Mouse (Mus musculus) c-Kit-positive CD71-positive TER-119-negative erythroid progenitor cells, embryonic 14.5 days (primary cell): ENCODE data around the gene Slc8a1.

Source experiments
- DNase-seq: peaks from one replicate; pipeline ENCODE4 v3.0.0-alpha.2; 2013; ENCODE audit warnings: low read depth

The Slc8a1 gene

DNA sequence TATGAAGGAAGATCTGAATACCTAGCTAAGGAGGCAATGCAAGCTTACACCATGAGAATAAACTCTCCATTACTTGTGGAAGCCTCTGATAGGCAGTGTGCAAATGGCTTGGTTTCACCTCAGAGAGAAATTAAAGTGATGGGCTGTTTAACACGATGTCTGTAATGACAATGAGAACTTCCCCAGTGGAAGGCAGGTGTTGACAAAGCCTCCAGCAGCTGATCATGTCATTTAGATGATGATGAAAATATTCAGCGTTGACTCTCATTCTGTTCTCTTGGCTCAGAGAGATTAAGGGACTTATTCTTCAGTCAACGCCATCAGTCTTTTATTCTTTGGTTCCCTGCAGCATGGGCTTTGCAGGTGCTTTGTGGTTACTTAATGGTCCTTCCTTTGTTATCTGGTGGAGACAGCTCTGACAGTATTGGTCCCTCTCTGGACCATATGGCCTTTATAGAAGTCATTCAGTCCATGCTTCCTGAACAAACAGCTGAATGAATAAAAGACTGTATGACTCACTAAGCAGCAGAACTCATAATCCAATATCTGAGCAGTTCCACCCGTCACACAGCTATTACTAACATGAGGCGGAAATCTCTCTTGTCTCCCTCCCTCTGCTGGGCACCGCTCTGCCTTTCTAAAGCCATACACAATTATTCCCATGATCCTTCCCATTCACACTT is 184.0 kb downstream of the Slc8a1 start:
- DNase-seq: no peak

DNA sequence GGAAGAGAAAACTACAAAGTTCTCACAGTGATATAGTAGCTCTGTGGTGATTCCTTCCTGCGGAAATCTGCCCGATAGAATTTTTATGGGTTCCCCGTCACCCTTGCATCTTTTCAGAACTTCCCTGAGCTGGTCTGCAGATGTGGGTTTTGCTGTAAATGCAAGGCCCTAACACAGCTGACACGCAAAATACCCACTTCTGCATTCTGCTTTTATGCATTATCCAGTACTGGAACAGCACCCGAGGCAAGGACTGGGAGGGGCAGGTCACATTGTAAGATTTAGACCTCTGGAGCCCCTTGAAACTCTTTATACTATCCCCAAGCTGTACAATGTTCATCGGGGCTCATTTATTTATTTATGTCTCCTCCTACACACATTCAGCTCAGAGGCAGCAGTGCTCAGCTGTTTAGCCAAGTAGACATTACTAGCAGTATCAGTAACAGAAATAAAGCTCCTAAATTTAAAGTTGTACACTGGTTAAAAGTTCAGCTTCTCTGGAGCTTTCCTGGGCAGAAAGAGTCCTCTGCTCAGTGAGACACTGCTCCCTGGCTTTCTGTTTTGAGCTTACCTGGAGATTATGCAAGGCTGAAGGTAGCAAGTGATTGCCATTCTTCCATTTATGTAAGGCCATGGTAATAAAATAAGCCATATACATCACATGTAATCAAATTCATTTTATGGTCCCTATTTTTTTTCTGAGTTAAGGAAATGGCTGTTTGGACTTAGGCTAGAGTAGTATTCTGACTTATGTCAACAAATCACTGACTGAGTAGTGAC is 186.1 kb downstream of the Slc8a1 start:
- DNase-seq: no peak

DNA sequence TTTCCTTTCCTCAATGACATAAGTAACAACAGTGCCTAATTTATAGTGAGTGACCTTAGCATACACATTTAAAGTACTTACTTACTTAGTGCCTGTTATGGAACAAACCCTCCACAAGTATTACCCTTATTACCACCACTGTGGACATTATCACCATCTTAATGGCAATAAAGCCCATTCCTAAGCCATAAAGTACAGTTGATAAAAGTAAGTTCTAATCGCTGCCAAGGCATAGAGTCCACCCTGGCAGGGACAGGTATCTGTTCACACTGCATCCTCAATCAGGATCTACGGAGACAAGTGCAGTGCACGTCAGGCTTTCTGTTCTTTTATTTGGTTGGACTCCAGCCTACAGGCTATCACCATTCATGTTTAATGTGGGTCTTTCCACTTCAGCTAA is 187.3 kb downstream of the Slc8a1 start:
- no peak for DNase-seq

DNA sequence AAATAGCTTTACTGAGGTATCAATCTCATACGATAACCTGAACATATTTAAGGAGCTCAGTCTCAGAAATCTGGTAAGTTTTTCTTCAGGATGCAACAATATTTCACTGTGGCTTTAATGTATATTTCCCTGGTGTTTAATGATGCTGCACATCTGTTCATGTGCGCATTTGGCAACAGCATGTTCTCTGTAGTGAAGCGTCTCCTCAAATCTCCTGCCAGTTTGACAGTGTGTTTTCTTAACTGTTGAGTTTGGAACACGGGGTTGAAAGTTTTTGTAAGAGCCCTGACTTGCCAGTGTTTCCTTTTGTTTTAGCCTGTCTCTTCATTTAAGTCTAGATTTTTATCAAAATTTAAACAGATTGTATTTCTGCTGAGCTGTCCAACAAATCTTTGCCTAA is 190.2 kb downstream of the Slc8a1 start:
- no peak for DNase-seq

DNA sequence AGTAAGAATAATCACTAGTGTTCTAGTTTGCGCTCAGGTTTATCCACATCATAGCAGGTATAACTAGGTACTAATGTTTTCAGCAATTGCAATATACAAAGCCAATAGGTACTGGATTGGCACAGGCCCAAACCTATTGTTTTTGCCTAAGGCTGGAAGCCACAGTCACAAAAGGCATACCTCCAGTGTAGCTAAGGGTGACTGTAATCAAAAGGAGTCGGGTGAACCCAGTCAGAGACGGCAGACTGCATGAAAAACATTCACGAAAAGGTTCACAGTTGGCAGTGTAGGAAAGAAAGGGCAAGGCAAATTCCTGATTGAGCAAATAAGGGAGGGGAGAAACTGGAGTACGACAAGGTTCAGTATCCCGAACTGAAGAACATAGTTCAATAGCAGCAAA is 191.7 kb downstream of the Slc8a1 start:
- DNase-seq: no peak

DNA sequence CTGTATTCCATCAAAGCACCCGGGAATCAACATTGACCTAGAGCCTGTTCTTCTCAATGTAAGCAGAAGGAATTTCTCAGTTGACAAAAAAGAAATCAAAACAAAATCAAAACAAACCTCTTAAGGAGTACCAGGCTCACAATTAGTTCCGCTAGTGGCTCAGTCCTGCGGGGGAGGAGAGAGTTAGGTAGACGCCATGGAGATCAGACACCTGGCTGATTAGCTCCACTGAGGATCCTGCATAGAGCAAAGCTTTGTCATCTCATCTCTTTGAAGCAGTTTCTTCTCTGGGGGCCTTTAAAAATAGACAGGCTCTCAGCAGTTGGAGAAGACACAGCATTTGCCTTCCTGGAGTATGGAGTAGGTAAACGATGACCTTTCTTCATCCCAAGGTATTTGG is 192.2 kb downstream of the Slc8a1 start:
- no peak for DNase-seq

DNA sequence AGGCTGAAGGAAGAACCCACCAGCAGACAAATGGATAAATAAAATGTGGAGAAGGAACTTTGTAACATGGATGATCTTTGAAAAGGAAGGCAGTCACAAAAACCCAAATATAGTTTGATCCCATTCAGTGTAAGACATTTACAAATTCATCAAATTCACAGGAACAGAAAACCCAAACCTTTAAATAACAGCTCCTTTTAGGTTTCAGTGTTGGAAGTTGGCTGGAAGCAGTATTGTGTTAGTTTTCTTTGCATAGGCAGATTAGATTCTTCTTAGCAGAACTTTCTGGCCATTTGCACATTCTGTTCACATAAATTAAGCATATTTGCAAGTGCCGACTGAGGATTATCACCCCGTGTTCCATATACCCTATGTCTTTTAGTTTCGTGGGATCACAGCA is 193.3 kb downstream of the Slc8a1 start:
- DNase-seq: no peak

DNA sequence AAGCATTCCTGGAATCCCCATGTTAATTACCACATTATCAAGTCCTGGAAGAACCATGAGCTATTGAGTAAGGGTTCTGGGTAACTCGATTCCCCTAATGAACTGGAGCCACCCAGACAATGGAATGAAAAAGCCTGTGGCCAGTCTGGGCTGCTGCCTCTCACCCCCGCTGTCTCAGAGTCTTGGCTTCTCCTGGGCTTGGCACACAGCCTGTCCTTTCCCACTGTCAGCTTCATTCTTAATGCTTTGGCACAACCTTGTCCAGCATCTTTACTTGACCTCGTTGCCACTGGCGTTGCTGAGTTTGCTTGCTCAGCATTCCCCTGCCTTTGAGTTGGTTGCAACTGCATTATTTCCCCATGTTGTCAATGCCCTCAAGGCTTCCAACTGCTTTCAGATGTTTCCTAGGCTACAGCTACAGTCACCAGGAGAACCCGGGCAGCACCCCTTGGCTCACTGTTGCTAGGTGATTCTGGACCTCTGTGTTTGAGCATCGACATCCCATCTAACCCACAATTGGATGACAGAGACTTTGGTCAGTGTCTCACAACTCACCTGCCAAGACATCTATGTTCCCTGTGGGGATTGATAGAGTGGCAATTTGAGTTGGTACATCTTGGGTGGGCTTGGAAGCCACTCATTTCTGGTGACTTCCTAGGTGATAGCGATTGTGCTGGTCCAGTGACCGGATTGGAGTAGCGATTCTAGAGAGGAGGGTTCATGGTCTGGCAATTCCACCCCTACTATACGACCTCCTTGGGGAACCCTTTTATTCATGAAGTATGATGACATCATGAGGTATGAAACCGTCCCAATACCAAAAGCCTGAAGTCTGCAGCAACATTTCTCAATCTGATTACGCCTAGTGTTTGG is 195.6 kb downstream of the Slc8a1 start:
- DNase-seq: no peak

DNA sequence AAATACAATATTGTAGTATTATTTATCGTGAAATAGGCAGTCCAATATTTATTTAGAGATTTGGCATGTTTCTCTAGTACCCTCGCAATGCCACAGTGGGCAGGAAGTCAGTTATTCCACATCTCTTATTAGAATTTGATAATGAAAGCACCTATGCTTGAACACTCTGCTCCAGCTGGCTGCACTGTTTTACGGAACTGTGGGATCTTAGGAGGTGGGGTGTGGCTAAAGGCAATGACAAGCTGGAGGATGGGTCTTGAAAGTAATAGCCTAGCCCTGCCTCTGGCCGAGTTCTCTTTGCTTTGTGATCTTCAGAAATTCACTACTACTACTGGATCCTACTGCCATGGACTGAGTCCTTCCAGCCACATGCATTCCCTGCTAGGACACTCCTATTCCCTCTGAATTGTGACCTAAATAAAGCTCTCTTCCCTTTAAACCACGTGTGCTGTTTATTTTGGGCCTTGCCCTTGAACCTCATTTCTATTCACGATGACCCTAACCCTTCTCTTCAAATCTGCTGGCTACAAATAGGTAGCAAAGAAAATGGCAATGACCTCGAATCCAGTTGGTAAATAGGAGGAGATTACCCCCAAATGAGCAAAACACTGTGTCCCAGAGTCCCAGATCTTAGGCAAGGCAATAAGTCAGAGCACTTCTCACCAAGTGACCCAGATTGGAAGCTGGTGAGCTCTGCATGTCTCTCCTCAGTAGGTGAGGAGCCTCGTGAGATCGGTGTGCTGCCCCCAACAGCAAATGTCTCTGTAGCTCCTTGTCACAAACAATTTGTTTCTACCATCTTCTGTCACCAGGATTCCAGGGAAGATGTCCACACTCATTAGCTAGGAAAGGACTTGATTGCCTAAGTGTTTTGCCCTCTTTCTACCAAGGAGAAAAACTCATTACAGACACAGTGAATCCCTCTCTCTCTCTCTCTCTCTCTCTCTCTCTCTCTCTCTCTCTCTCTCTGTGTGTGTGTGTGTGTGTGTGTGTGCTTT is 199.7 kb downstream of the Slc8a1 start:
- DNase-seq: no peak

DNA sequence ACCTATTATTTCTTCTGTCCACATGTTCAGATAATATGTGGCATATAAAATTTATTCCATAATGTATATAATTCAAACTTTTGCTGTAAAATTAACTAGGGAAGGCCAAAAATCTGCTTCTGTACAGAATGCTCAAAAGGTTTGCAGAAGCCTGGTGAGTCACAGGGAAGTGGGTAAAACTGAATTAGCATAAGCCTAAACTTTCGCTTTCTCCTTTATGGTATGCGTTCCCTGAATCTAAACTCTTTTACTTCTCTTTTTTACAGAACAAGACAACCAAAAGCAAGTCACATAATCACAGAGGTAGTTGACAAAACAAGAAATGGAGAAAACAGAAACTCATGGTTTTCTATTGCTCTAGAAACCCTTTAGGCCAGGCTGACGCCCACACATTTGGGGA is 202.1 kb downstream of the Slc8a1 start:
- no peak for DNase-seq

DNA sequence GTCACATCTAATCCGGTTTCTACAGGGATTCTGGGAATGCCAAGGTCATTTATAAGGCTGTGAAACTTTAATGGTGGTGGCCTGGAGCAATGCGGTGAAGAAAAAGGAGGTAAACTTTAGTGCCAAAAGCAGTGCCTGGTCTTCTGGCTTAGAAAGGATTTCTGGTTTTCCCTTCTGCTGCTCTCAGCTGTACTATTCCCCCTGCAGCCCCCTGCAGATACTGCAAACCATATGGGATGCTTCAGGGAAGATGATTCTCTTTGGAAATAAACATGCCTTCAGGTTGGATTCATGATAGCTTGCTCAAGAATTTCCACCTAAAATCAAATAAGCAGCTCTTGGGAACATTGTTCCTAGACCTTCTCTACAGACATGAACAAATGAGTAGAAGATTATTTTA is 208.3 kb downstream of the Slc8a1 start:
- DNase-seq: no peak

DNA sequence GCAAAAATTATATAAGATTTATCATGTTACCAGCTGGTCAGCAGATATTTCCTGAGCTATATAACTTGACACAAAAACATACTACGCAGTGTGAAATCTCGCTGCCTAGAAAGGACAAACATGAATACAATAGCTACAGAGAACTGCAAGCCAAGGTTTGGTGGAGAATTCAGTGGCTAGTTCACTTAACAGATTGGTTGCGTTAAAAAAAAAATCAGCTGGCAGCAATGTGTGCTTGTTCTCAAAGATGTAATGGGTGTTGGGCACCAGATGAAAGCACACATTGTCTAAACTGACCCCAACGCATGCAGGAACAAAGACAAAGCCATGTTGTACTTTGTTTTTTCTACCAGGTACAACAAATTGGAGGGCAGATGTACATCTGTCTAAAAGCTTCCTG is 209.2 kb downstream of the Slc8a1 start:
- DNase-seq: no peak

DNA sequence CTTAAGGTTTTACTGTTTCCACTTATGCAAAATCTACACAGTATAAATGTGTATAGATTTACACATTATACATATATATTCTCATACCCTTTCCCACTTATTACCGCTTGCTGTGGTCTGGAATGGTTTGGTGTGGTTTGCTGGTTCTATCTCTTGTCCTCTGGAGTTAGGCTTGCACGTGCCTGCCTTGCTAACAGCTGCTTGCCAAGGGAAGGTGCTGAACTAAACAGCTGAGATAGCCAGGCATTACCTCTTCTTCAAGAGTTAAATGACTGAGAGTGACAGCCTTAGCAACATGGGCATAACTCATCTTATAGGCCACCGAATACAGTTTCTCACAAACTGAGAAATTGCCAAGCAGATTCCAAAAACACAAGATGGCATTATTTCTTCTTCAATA is 211.7 kb downstream of the Slc8a1 start:
- no peak for DNase-seq

DNA sequence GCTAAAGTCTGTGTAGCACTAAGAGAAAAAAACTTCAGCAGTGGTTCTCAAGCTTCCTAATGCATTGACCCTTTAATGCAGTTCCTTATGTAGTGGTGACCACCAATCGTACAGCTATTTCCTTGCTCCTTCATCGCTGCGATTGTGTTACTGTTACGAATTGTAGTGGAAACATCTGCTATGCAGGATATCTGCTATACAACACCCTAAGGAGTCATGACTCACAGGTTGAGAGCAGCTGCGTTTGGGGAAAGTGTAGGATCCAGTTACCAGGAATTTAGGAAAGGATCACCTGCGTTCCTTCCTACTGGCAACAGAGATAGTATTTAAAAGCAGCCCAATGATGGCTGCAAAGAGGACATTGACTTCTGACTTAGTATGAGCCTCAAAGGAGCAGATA is 213.4 kb downstream of the Slc8a1 start:
- no peak for DNase-seq

DNA sequence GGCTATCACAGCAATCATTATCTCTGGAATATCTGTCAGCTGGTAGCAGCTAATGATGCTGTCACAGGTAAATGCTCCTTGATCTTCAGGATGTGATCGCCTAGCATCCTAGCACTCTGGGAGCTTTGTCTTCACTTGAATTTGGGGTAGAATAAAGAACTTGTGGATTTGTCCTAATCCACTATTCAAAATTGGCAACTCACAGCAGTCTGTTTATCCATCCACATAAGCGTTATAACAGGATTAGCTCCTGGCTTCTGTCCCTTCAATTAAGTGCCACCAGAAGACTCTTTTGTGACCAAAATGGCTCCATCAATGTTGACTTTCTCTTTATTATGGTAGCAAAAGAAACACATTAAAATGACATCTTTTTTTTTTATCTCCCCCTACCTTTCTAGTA is 214.2 kb downstream of the Slc8a1 start:
- DNase-seq: no peak

DNA sequence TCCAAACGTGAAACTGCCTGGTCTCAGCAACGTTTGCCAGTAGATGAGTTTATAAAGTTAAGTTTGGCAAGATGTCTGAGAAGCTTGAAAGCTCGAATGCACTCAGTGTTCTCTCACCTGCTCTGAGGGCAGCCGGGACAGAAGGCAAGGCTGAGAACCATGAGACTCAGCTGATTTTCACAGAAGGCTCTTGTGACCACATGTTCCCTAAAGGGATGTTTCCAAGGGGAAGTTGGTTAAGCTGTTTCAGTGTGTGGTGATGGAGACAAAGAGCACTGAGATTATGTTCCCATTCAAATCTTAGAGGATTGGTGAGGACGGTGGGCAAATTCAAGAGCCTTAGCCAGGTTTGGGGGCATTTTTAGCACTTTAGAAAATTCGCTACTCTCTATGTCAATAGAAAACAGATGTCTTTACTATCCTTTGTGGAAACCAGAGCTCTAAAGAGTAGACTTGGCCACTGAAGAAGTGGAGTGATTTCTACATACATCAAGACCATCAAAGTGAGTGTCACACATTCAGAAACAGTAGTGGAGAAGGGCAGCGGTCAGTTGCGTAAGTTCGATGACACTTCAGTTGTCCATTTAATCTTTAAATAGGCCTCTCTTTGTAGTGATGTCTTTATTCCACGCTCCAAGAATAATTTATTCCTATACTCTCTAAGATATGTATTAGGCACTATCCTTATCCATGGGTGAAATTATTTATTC is 219.7 kb downstream of the Slc8a1 start:
- no peak for DNase-seq

DNA sequence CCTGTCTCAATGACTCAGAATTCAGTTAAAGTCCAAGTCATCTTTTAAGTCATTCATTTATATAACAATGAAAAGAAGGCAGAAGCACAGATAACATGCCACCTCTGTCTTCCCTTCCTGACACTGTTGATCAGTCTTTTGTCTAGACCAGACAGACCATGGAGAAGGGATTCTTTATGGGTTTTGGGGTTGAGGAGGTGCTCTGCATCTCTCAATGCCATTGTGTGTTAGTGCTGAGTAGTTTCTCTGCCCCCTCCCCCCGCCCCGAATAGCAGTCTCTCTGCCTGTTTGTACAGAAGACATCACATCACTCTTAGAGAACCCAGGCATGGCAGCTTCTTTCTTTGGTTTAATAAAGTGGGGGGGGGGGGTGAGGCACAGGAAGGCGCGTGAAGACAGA is 222.0 kb downstream of the Slc8a1 start:
- DNase-seq: no peak

DNA sequence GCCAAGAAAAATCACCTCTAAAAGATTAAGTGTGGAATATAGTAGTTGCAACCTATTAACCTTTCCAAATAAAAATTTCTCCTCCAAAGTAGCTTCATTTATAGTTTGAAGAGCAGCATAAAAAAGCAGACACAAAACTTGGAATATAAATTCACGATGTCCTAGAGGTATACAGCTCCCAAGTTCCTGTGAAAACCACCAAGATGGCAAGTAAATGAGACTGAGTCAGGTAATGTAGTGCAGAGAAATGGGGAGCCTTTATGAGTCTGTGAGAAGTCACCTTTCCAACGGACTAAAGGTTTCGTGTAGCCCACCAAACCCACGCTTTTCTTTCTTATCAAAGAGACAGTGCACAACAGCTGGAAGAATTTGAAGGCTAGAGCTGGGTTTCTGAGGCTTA is 224.2 kb downstream of the Slc8a1 start:
- no peak for DNase-seq

DNA sequence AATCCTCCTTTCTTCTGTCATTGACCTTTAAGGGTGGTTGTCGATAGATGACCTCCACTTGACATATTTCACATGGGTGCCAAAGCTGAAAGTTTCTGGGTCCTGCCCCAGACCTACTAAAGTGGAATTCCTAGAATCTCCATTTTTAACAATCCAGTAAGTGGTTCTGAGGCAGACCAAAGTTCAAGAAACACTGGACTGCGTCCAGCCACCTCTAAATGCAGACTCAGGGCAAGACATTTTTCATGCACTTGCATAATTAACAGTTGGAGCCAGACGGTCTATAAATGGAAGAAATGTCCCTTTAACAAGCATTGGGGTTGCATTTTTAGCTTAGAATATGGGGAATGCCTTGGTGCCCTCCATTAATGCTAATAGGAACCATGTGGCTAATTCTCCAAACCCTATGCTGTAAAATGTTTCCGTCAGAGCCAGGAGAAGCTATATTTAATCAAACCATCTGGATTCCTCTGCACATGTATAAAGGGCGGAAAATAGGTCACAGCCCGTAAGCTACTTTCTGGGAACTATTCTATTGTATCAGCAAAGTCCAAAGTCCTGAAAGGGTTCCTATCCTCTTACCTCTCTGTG is 224.7 kb downstream of the Slc8a1 start:
- DNase-seq: no peak

DNA sequence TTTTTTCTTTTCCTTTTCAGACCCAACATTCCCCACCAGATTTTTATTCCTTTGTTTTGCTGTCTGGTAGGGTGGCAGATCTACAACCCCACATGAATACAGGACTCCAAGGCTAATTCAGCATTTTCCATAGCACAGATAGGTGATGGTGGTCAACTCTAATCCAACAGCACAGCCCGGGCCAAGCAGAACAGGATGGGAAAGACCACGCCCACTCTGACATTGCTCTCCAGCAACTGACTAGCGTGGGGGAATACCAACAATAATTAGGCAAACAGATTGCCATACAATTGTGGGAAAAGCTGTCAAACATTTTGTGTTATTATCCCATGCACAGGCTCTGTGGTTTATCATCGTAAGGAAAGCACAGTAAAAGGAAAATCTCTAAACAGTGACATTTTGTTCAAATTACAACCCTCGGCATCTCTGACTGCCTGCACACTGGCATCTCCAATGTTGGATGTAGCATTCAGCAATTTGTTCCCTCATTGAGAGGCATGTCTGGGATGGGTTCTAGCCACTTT is 233.0 kb downstream of the Slc8a1 start:
- no peak for DNase-seq
